Mouse (Mus musculus) liver, embryonic 14.5 days (tissue): ENCODE results near the gene B3gnt2. TPM values are rescaled to one million over a fixed set of nuclear protein-coding genes. Genes with fewer than 3 reads are reported as not detected.

Experiments used
- ATAC-seq: fragments of 200-750 bp; cut with Nextera tagmentation; 2 replicates; pipeline ENCODE4 v1.8.0; 2017; ENCODE audit warnings: moderate number of reproducible peaks, mild to moderate bottlenecking, moderate library complexity; ENCODE audit not compliant: insufficient read depth
- DNase-seq, 3 experiments: peaks; one replicate each; pipeline ENCODE4 v3.0.0-alpha.2; 2012 to 2013; ENCODE audit warnings: low read depth in 3 of 3, low spot score in 3 of 3
- H3K27ac ChIP-seq: fragments of 300-500 bp; sonication (generic); 2 replicates; pipeline ENCODE4 v1.5.1; 2014; ENCODE audit warnings: moderate library complexity, mild to moderate bottlenecking, control low read depth, inconsistent platforms
- H3K27me3 ChIP-seq: fragments of 300-500 bp; sonication (generic); 2 replicates; pipeline ENCODE4 v1.6.1; 2014; ENCODE audit warnings: mild to moderate bottlenecking, low read length, moderate library complexity; ENCODE audit not compliant: control insufficient read depth, insufficient read depth
- H3K36me3 ChIP-seq: fragments of 300-500 bp; sonication (generic); replicated peaks from 2 replicates; pipeline ENCODE4 v1.6.1; 2014; ENCODE audit warnings: low read depth; ENCODE audit not compliant: control insufficient read depth, insufficient read depth
- H3K4me1 ChIP-seq, 2 experiments: fragments of 200-500 bp in 1 of 2; fragments of 300-500 bp in 1 of 2; sonication (generic) in 1 of 2; replicated peaks; 2 replicates each; pipeline ENCODE4 v1.6.1; 2012 to 2014; ENCODE audit warnings: antibody characterized with exemption in 1 of 2, inconsistent platforms in 1 of 2, low read length in 1 of 2; ENCODE audit not compliant: control insufficient read depth in 2 of 2, insufficient read depth in 2 of 2
- H3K4me2 ChIP-seq: fragments of 300-500 bp; sonication (generic); 2 replicates; pipeline ENCODE4 v1.6.1; 2014; ENCODE audit warnings: low read depth, mild to moderate bottlenecking, control low read depth, moderate library complexity
- H3K4me3 ChIP-seq, 2 experiments: fragments of 200-500 bp in 1 of 2; fragments of 300-500 bp in 1 of 2; sonication (generic) in 1 of 2; 2 replicates each; pipeline ENCODE4 v1.5.1; 2012 to 2014; ENCODE audit warnings: low read depth in 2 of 2, low read length in 2 of 2, mild to moderate bottlenecking in 2 of 2, control low read depth in 1 of 2, inconsistent platforms in 1 of 2, moderate library complexity in 1 of 2; ENCODE audit not compliant: insufficient read depth in 1 of 2
- H3K9ac ChIP-seq: fragments of 300-500 bp; sonication (generic); replicated peaks from 2 replicates; pipeline ENCODE4 v1.6.1; 2014; ENCODE audit warnings: mild to moderate bottlenecking, control low read depth, moderate library complexity
- H3K9me3 ChIP-seq: fragments of 300-500 bp; sonication (generic); 2 replicates; pipeline ENCODE4 v1.6.1; 2016; ENCODE audit warnings: low read length, mixed read lengths; ENCODE audit not compliant: control insufficient read depth
- CTCF ChIP-seq: IDR thresholded peaks from 2 replicates; pipeline ENCODE4 v1.5.1; 2016; ENCODE audit warnings: antibody characterized with exemption, low read depth, control low read depth
- EP300 ChIP-seq: IDR thresholded peaks from 2 replicates; pipeline ENCODE4 v1.6.1; 2016; ENCODE audit warnings: antibody characterized with exemption, low read depth
- WGBS: fragments of 180-500 bp; shearing (Covaris S2); extraction: QIAGEN DNeasy Blood & Tissue Kit; methylation state at CpG from one replicate; pipeline ENCODE4 v1.1.7; 2014; ENCODE audit not compliant: insufficient replicate concordance; 5-methylcytosine and 5-hydroxymethylcytosine counted together
- polyA plus RNA-seq, 2 experiments: library from polyadenylated mRNA; depleted of rRNA in 1 of 2; stranded (reverse) in 1 of 2; unstranded in 1 of 2; fragments of >200 nt; fragmentation: Nextera tagmentation in 1 of 2; extraction: Ambion mirVana in 1 of 2; gene quantifications; 2 replicates each; pipeline versions ENCODE4 v1.2.1 to v1.2.3; 2012 to 2014

Gene B3gnt2
- polyA plus RNA-seq, 2 experiments, result 2.3 to 3.6 TPM

DNA sequence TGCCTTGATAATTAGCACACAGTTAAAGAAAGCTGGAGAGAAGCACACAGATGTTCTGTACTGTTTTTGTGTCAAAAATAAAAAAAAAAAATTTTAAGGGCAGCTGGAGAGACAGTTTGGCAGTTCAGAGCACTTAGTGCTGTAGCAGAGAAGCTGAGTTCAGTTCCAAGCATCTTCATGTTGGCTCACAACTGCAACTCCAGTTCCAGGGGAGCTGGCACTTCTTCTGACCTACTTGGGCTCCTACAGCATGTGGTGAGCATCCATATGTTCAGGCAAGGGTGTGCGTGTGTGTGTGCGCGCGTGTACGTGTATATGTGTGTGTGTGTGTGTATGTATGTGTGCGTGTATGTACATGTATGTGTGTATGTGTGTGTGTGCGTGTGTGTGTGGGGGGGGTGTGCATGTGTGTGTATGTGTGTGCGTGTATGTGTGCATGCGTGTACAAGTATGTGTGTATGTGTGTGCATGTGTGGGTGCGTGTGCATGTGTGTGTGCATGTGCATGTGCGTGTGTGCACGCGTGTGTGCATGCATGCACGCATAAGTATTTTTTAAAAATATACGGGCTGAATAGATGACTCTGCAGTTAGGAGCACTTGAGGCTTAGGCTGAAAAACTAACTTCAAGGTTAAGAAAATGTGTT is 31.7 kb downstream of the B3gnt2 start:
- TF ChIP-seq EP300, result no peak
- TF ChIP-seq CTCF, result no peak
- 87% methylated on average over 15 of the region's 15 CpGs for WGBS
- Histone ChIP-seq H3K36me3 (no peaks in the 10 kb centered on the region; the same call in 1 of the 2 replicates), H3K4me1 (peaks cover 0 to 7% of the 10 kb centered on the region in 2 experiments; a peak in 2 of 4 replicates), H3K9me3 (no peaks in the 10 kb centered on the region), H3K4me2 (no peak overlapping the region), H3K4me3 (no peak overlapping the region), H3K27me3 (no peaks in the 10 kb centered on the region), H3K9ac (no peak overlapping the region), H3K27ac (no peak overlapping the region)
- DNase-seq, result no peak
- ATAC-seq, result no peak

DNA sequence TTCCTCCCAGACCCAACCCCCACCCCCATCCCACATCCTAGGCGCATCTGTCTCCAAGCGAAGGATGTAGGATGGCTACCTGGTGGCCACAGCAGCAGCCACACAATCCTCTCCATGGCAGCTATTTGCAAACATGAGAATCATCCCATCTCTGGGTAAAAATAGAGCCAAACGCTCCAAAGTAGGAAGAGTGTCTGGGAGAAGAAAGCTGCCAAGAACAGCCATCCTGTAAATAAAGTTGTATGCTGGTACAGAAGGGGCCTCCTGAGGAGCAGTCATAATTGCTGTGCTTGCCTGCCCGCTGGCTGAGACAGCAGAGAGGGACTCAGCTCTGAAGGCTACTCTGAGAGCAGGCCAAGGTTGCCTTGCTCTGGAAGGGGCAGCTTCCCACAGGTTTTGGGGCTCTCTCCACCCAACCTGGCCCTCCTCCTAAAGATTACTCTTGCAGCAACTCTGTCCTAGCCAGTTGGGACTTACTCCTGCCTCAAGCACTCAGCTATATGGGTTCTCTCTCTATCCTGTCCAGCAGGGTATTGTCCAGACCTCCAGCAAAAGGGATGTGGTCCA is 33.2 kb downstream of the B3gnt2 start:
- H3K9ac ChIP-seq, result no peak overlapping the region
- no peaks in the 10 kb centered on the region for H3K36me3 ChIP-seq
- H3K27ac ChIP-seq, result no peak overlapping the region
- no peak overlapping the region for H3K4me3 ChIP-seq
- peaks cover 0 to 11% of the 10 kb centered on the region in 2 experiments; a peak in 2 of 4 replicates for H3K4me1 ChIP-seq
- WGBS, result 75% methylated on average over 4 of the region's 4 CpGs
- no peak overlapping the region for H3K4me2 ChIP-seq
- no peaks in the 10 kb centered on the region for H3K27me3 ChIP-seq
- TF ChIP-seq CTCF, result no peak
- TF ChIP-seq EP300, result no peak
- ATAC-seq, result no peak
- H3K9me3 ChIP-seq, result no peaks in the 10 kb centered on the region
- no peak for DNase-seq

DNA sequence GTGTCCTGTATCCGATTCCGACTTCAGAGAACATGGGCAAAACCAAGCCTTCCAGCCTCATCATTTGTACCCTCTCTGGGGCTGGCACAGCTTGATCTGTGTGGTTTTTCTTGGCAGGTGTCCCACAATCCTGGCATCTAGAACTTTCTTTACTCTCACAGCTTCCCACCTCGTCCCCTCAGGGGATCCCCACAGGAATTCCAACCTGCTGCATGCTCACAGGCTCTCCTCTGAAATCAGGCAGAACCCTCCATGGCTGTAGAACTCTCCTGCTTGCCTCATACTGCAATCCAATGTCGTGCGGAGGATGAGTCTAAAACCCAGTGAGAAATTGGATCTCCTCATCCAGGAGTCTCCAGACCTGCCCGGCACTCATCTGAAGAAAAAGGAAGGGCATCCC is 34.1 kb downstream of the B3gnt2 start:
- Histone ChIP-seq H3K9ac (no peak overlapping the region), H3K4me3 (no peak overlapping the region), H3K27me3 (no peaks in the 10 kb centered on the region), H3K4me2 (no peak overlapping the region), H3K27ac (no peak overlapping the region), H3K9me3 (no peaks in the 10 kb centered on the region), H3K4me1 (peaks cover 0 to 14% of the 10 kb centered on the region in 2 experiments; a peak in 2 of 4 replicates), H3K36me3 (no peaks in the 10 kb centered on the region)
- DNase-seq, result no peak
- no peak for TF ChIP-seq EP300
- no peak for TF ChIP-seq CTCF
- ATAC-seq, result no peak
- 69% methylated on average over 6 of the region's 6 CpGs for WGBS

DNA sequence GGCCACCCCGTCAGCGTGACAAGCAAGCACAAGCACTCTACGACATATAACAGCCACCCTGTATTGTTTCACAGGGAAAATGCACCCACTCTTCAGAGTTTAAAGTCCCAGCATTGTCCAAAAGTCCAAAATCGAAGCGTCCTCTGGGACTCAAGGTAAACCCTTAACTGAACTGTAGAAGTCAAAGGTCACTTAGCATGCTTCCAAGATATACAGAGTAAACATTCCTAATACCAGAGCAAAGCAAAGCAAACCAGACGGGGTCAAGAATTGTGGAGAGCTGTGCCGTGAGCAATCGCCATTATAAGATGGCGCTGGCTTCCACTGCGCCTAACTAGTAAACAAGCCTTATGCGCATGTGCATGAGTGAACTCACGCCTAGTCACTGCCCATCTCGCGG is 34.7 kb downstream of the B3gnt2 start:
- Histone ChIP-seq H3K27me3 (no peaks in the 10 kb centered on the region), H3K9ac (no peak overlapping the region), H3K4me2 (no peak overlapping the region), H3K9me3 (no peaks in the 10 kb centered on the region), H3K27ac (no peak overlapping the region), H3K36me3 (no peaks in the 10 kb centered on the region), H3K4me1 (peaks cover 0 to 14% of the 10 kb centered on the region in 2 experiments; a peak in 2 of 4 replicates), H3K4me3 (no peak overlapping the region)
- 83% methylated on average over 14 of the region's 14 CpGs for WGBS
- ATAC-seq, result no peak
- TF ChIP-seq EP300, result no peak
- no peak for TF ChIP-seq CTCF
- DNase-seq, result no peak

DNA sequence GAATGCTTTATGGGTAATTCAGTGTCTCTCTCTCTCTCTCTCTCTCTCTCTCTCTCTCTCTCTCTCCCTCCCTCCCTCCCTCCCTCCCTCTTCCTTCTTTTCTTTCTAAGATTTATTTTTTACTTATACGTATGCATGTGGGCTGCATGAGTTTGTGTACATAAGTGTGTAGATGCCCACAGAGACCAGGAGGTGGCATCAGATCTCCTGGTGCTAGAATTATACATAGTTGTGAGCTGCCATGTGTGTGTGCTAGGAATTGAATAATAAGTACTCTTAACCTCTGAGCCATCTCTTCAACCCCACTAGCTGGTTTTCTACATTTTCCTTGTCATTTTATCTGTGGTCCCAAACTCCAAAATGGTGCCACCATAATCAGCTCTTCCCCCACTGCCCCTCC is 35.2 kb downstream of the B3gnt2 start:
- Histone ChIP-seq H3K9ac (no peak overlapping the region), H3K4me1 (peaks cover 0 to 14% of the 10 kb centered on the region in 2 experiments; a peak in 2 of 4 replicates), H3K27ac (no peak overlapping the region), H3K27me3 (no peaks in the 10 kb centered on the region), H3K4me2 (no peak overlapping the region), H3K9me3 (no peaks in the 10 kb centered on the region), H3K4me3 (no peak overlapping the region), H3K36me3 (no peaks in the 10 kb centered on the region)
- WGBS, result 92% methylated on average over 1 of the region's 1 CpGs
- ATAC-seq (no peak), DNase-seq (no peak)
- TF ChIP-seq EP300 (no peak), CTCF (no peak)
